Mouse (Mus musculus): ENCODE measurements at regions not wholly inside any gene's neighbourhood (a gene's known extent, or its start where the extent isn't known, plus 50 kb on each side); places are given as distances from the start of the nearest gene placed in this dataset.

- Histone ChIP-seq H3K4me2 (no peak overlapping the region), H3K27me3 (replicated peaks) (no peaks in the 10 kb centered on the region), H3K9me3 (replicated peaks) (no peaks in the 10 kb centered on the region), H3K9ac (replicated peaks) (no peak overlapping the region), H3K27ac (replicated peaks) (no peak overlapping the region), H3K36me3 (no peaks in the 10 kb centered on the region), H3K4me1 (peaks cover 4% of the 10 kb centered on the region; the same call in 1 of the 2 replicates), H3K4me3 (replicated peaks) (no peak overlapping the region)
- no peak for ATAC-seq (ENCODE audit: low FRiP score)
- 62% methylated on average over 4 of the region's 4 CpGs for WGBS
These were observed 2778.7 kb downstream of the 9330182O14Rik start for GRCm38 (mm10) chr15:42912880-42913279.

- no peak for ATAC-seq (ENCODE audit: low FRiP score)
- no peaks in the 10 kb centered on the region for H3K36me3 ChIP-seq
- H3K9me3 ChIP-seq (replicated peaks): no peaks in the 10 kb centered on the region
These were observed 2779.1 kb downstream of the 9330182O14Rik start for GRCm38 (mm10) chr15:42913285-42913684.

GRCm38 (mm10) chr15:42914099-42914498, 2779.9 kb downstream of the 9330182O14Rik start:
- WGBS: 6% methylated on average over 3 of the region's 3 CpGs
- Histone ChIP-seq H3K4me2 (no peak overlapping the region), H3K4me1 (peaks cover 4% of the 10 kb centered on the region; the same call in 1 of the 2 replicates), H3K4me3 (replicated peaks) (no peak overlapping the region), H3K36me3 (no peaks in the 10 kb centered on the region), H3K9ac (replicated peaks) (no peak overlapping the region), H3K9me3 (replicated peaks) (no peaks in the 10 kb centered on the region), H3K27me3 (replicated peaks) (no peaks in the 10 kb centered on the region), H3K27ac (replicated peaks) (no peak overlapping the region)
- peak; percentile 57; the same call in 1 of the 2 replicates for ATAC-seq (ENCODE audit: low FRiP score)

More at GRCm38 (mm10) chr15:42913285-42913684, 2779.1 kb downstream of the 9330182O14Rik start:
- no peak overlapping the region for H3K9ac ChIP-seq (replicated peaks)
- H3K4me3 ChIP-seq (replicated peaks): no peak overlapping the region
- H3K27ac ChIP-seq (replicated peaks): no peak overlapping the region
- H3K4me1 ChIP-seq: peaks cover 4% of the 10 kb centered on the region; the same call in 1 of the 2 replicates
- WGBS: 21% methylated on average over 2 of the region's 2 CpGs
- H3K27me3 ChIP-seq (replicated peaks): no peaks in the 10 kb centered on the region
- H3K4me2 ChIP-seq: no peak overlapping the region

DNA sequence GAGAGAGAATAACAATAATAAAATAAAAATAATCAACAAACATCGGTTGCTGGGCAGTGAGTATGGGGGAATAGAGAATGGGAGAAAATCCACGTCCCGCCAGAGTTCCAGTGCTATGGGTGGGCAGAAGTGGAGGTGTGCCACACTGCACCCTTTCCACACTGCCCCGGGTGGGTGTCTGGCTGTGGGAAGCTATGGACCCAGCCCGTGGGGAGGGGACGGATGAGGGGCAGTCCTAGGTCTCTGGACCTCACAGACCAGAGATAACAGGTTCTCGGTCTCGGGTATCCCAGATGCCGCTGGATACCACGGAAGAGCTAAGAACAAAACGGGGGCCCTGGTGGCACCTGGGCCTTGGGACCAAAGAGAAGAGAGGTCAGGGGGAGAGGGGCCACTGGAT, 2781.0 kb downstream of the 9330182O14Rik start:
- WGBS: 91% methylated on average over 11 of the region's 11 CpGs
- H3K27me3 ChIP-seq (replicated peaks): no peaks in the 10 kb centered on the region
- no peak overlapping the region for H3K4me3 ChIP-seq (replicated peaks)
- peaks cover 4% of the 10 kb centered on the region; the same call in 1 of the 2 replicates for H3K4me1 ChIP-seq
- H3K27ac ChIP-seq (replicated peaks): no peak overlapping the region
- ATAC-seq (ENCODE audit: low FRiP score): 0 out of 2 replicates have a peak, but pooled peaks have one; percentile 38
- H3K9me3 ChIP-seq (replicated peaks): no peaks in the 10 kb centered on the region
- H3K9ac ChIP-seq (replicated peaks): no peak overlapping the region
- no peaks in the 10 kb centered on the region for H3K36me3 ChIP-seq
- H3K4me2 ChIP-seq: no peak overlapping the region

GRCm38 (mm10) chr15:42921618-42922017, 2787.5 kb downstream of the 9330182O14Rik start:
- 58% methylated on average over 3 of the region's 3 CpGs for WGBS
- Histone ChIP-seq H3K27ac (replicated peaks) (no peak overlapping the region), H3K4me3 (replicated peaks) (no peak overlapping the region), H3K4me1 (no peaks in the 10 kb centered on the region), H3K27me3 (replicated peaks) (no peaks in the 10 kb centered on the region), H3K36me3 (no peaks in the 10 kb centered on the region), H3K9me3 (replicated peaks) (no peaks in the 10 kb centered on the region), H3K9ac (replicated peaks) (no peak overlapping the region), H3K4me2 (no peak overlapping the region)
- ATAC-seq (ENCODE audit: low FRiP score): no peak

DNA sequence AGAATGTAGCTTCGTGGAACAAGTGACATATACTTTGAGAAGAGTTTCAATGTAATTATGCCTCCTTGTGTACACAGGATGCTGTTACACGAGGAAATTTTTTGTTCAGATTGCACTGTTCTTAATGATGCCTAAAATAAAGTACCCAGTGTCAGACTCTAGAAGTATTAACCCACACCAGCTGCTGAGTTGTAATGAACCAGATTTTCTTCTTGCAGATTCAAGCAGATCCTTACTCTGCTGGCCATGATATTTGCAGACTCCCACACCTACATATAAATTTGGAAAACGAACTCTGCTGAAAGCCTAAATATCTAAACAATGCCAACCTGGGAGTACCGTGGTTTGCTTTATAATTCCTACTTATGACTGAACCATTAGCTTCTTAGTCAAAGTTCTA, 2794.2 kb downstream of the 9330182O14Rik start:
- no peak overlapping the region for H3K9ac ChIP-seq (replicated peaks)
- H3K36me3 ChIP-seq: no peaks in the 10 kb centered on the region
- H3K4me1 ChIP-seq: no peaks in the 10 kb centered on the region
- H3K4me3 ChIP-seq (replicated peaks): no peak overlapping the region
- no peaks in the 10 kb centered on the region for H3K27me3 ChIP-seq (replicated peaks)
- no peak overlapping the region for H3K4me2 ChIP-seq
- no peak for ATAC-seq (ENCODE audit: low FRiP score)
- WGBS: 79% methylated on average over 4 of the region's 4 CpGs
- H3K9me3 ChIP-seq (replicated peaks): no peaks in the 10 kb centered on the region
- H3K27ac ChIP-seq (replicated peaks): no peak overlapping the region

DNA sequence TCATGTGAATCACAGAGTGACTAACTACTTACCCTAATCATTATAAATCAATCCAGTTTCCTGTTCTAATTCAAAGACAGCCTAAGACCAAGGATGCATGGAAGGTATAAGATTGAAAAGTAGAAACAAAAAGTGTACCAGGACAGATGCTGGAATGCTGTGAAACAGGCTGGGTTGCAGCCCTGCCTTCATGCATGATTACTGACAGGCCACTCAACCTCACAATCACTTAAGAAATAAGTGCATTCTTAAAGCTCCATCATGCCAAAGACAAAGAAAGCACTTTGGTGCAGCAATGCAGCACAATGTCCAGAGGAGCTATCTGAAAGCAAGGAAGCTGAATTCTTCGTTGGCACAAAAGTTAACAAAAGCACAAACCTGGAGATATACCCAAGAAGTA, 2810.4 kb downstream of the 9330182O14Rik start:
- H3K4me3 ChIP-seq (replicated peaks): no peak overlapping the region
- H3K36me3 ChIP-seq: no peaks in the 10 kb centered on the region
- H3K27ac ChIP-seq (replicated peaks): no peak overlapping the region
- H3K4me1 ChIP-seq: no peaks in the 10 kb centered on the region
- no peak overlapping the region for H3K4me2 ChIP-seq
- no peak for ATAC-seq (ENCODE audit: low FRiP score)
- WGBS: 73% methylated on average over 1 of the region's 1 CpGs
- no peak overlapping the region for H3K9ac ChIP-seq (replicated peaks)
- H3K27me3 ChIP-seq (replicated peaks): no peaks in the 10 kb centered on the region
- no peaks in the 10 kb centered on the region for H3K9me3 ChIP-seq (replicated peaks)

DNA sequence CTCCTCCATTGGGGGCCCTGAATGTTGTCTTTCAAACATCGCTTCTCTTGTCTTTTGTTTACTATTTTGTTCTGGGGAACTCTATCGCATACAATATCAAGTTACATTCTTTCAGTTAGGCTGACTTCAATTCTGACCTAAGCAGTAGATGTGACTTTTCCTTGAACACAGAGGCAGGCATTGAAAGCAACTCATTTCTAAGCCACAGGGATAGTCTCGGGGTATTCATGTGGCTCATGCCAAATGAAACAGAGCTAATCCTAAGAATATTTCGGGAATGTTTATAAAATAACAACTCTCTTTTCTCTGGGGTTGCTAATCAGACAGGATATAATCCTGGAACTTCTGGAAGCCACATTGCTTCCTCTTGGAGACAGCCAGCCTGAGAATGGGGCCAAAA, 2821.0 kb downstream of the 9330182O14Rik start:
- WGBS: 87% methylated on average over 4 of the region's 4 CpGs

GRCm38 (mm10) chr15:42962747-42963338, 2828.7 kb downstream of the 9330182O14Rik start:
- Histone ChIP-seq H3K27me3 (replicated peaks) (no peaks in the 10 kb centered on the region), H3K9ac (replicated peaks) (no peak overlapping the region), H3K36me3 (no peaks in the 10 kb centered on the region), H3K27ac (replicated peaks) (no peak overlapping the region), H3K9me3 (replicated peaks) (no peaks in the 10 kb centered on the region), H3K4me2 (peak overlapping the region; percentile 35; the same call in 1 of the 2 replicates), H3K4me1 (no peaks in the 10 kb centered on the region), H3K4me3 (replicated peaks) (no peak overlapping the region)
- ATAC-seq (ENCODE audit: low FRiP score): peak; percentile 81
- 19% methylated on average over 11 of the region's 11 CpGs for WGBS

More for the DNA sequence above, 2821.0 kb downstream of the 9330182O14Rik start:
- no peaks in the 10 kb centered on the region for H3K36me3 ChIP-seq
- no peaks in the 10 kb centered on the region for H3K9me3 ChIP-seq (replicated peaks)
- no peak overlapping the region for H3K27ac ChIP-seq (replicated peaks)
- no peak overlapping the region for H3K9ac ChIP-seq (replicated peaks)
- no peak overlapping the region for H3K4me3 ChIP-seq (replicated peaks)
- H3K4me1 ChIP-seq: no peaks in the 10 kb centered on the region
- no peak overlapping the region for H3K4me2 ChIP-seq
- ATAC-seq (ENCODE audit: low FRiP score): no peak
- no peaks in the 10 kb centered on the region for H3K27me3 ChIP-seq (replicated peaks)

DNA sequence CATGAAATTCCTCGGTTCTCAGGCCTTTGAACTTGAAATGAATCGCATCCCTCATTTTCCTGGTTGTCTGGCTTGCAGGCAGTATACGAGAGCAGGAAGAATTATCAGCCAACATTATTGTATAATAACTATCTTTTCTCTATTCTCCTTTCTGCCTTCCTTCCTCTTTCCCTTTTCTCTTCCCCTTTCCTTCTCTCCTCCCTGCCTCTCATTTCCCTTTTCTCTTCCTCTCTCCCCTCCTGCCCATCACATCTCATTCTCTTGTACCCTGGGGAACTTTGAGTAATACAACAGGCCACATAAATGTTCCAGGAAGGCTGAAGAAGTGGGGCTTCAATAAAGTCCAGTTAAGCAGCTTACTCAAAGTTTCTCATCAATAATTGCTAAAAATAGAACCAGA, 2831.1 kb downstream of the 9330182O14Rik start:
- H3K4me1 ChIP-seq: no peaks in the 10 kb centered on the region
- H3K4me2 ChIP-seq: no peak overlapping the region
- H3K9ac ChIP-seq (replicated peaks): no peak overlapping the region
- H3K4me3 ChIP-seq (replicated peaks): no peak overlapping the region
- no peak overlapping the region for H3K27ac ChIP-seq (replicated peaks)
- H3K27me3 ChIP-seq (replicated peaks): no peaks in the 10 kb centered on the region
- no peaks in the 10 kb centered on the region for H3K36me3 ChIP-seq
- no peak for ATAC-seq (ENCODE audit: low FRiP score)
- WGBS: 71% methylated on average over 3 of the region's 3 CpGs
- H3K9me3 ChIP-seq (replicated peaks): no peaks in the 10 kb centered on the region

Data from neural tube, embryonic 15.5 days (tissue).